Mouse (Mus musculus): Measurements from ENCODE around the gene Tmem54. TPM values are rescaled to one million over a fixed set of nuclear protein-coding genes. Genes with fewer than 3 reads are reported as not detected.

Tmem54 gene
- polyA plus RNA-seq, 1 experiment from 2014 or later = 45.9 TPM

DNA sequence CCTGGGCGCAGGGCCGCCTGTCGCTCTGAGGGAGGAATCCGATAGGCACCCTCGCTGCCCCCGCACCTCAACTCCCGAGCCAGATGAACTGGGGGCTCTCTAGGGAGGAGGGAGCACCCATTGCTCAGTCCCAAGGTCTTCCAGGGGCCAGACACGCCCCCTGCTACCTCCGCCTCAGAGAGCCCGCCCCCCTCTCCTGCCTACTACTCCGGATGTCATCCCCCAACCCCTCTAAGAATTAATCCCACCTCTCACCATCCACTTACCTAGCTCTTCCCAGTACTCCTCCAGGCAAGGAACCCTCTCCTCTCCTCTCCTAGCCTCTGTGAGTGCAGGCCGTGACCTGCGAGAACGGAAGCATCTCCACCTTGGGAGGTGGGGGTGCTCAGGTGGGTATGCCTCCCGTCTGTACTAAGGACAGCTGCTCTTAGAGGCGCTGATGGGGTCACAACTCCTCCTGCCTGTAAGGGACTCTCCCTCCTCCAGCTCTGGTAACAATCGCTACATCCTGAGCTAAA is 16.3 kb downstream of the Tmem54 start, which contains the start of gene Hpca:
Gene Hpca, minus strand, starts transcription at position 468 of the 518 bp plus-strand sequence.
- H3K9ac ChIP-seq (ENCODE audit: low read length) = no peak within 1 kb of the TSS
- peaks cover 13% of the 10 kb centered on the region; the same call in 1 of the 2 replicates for H3K4me1 ChIP-seq (replicated peaks; ENCODE audit: control insufficient read depth, insufficient read depth, low read length)
- H3K27me3 ChIP-seq (replicated peaks; ENCODE audit: control insufficient read depth, insufficient read depth, low read length) = peaks cover 41% of the 10 kb centered on the region
- H3K36me3 ChIP-seq (ENCODE audit: control insufficient read depth, insufficient read depth, low read length) = no peaks in the 10 kb centered on the region
- no peaks in the 10 kb centered on the region for H3K9me3 ChIP-seq (ENCODE audit: control insufficient read depth, low read length)
- WGBS = under 1% methylated on average over 17 of the region's 17 CpGs
- H3K4me3 ChIP-seq (ENCODE audit: low read depth, low read length) = peak within 1 kb of the TSS; percentile 23
- 0 out of 2 replicates have a peak, but pooled peaks have one; percentile 22 for ATAC-seq (replicated peaks; ENCODE audit: low FRiP score, low TSS enrichment, low read depth)
- no peak for DNase-seq (ENCODE audit: low spot score)
- no peak within 1 kb of the TSS for H3K27ac ChIP-seq (ENCODE audit: low read depth)
- peak within 1 kb of the TSS; percentile 55 for H3K4me2 ChIP-seq (ENCODE audit: low read length)

GRCm38 (mm10) chr4:129122107-129122506 is 16.8 kb downstream of the Tmem54 start:
- H3K36me3 ChIP-seq (ENCODE audit: control insufficient read depth, insufficient read depth, low read length) = no peaks in the 10 kb centered on the region
- no peaks in the 10 kb centered on the region for H3K9me3 ChIP-seq (ENCODE audit: control insufficient read depth, low read length)
- no peak overlapping the region for H3K4me3 ChIP-seq (ENCODE audit: low read depth, low read length)
- no peak for ATAC-seq (replicated peaks; ENCODE audit: low FRiP score, low TSS enrichment, low read depth)
- 22% methylated on average over 9 of the region's 9 CpGs for WGBS
- no peak overlapping the region for H3K4me2 ChIP-seq (ENCODE audit: low read length)
- H3K27ac ChIP-seq (ENCODE audit: low read depth) = no peak overlapping the region
- H3K9ac ChIP-seq (ENCODE audit: low read length) = no peak overlapping the region
- DNase-seq (ENCODE audit: low spot score) = no peak
- H3K27me3 ChIP-seq (replicated peaks; ENCODE audit: control insufficient read depth, insufficient read depth, low read length) = peaks cover 41% of the 10 kb centered on the region
- peaks cover 13% of the 10 kb centered on the region; the same call in 1 of the 2 replicates for H3K4me1 ChIP-seq (replicated peaks; ENCODE audit: control insufficient read depth, insufficient read depth, low read length)

GRCm38 (mm10) chr4:129122719-129123118 is 17.4 kb downstream of the Tmem54 start:
- Histone ChIP-seq H3K4me2 (ENCODE audit: low read length) (no peak overlapping the region), H3K9ac (ENCODE audit: low read length) (no peak overlapping the region), H3K4me1 (replicated peaks; ENCODE audit: control insufficient read depth, insufficient read depth, low read length) (peaks cover 13% of the 10 kb centered on the region; the same call in 1 of the 2 replicates), H3K4me3 (ENCODE audit: low read depth, low read length) (no peak overlapping the region), H3K27ac (ENCODE audit: low read depth) (no peak overlapping the region), H3K27me3 (replicated peaks; ENCODE audit: control insufficient read depth, insufficient read depth, low read length) (peaks cover 41% of the 10 kb centered on the region), H3K9me3 (ENCODE audit: control insufficient read depth, low read length) (no peaks in the 10 kb centered on the region), H3K36me3 (ENCODE audit: control insufficient read depth, insufficient read depth, low read length) (no peaks in the 10 kb centered on the region)
- DNase-seq (ENCODE audit: low spot score) = no peak
- ATAC-seq (replicated peaks; ENCODE audit: low FRiP score, low TSS enrichment, low read depth) = no peak
- WGBS = 21% methylated on average over 8 of the region's 8 CpGs

- no peak for DNase-seq (ENCODE audit: low spot score)
- H3K27me3 ChIP-seq (replicated peaks; ENCODE audit: control insufficient read depth, insufficient read depth, low read length) = peaks cover 33% of the 10 kb centered on the region
- no peak overlapping the region for H3K9ac ChIP-seq (ENCODE audit: low read length)
- H3K27ac ChIP-seq (ENCODE audit: low read depth) = no peak overlapping the region
- no peak overlapping the region for H3K4me3 ChIP-seq (ENCODE audit: low read depth, low read length)
- no peaks in the 10 kb centered on the region for H3K36me3 ChIP-seq (ENCODE audit: control insufficient read depth, insufficient read depth, low read length)
- WGBS = 3% methylated on average over 13 of the region's 13 CpGs
- H3K4me2 ChIP-seq (ENCODE audit: low read length) = peak overlapping the region; percentile 11; the same call in 1 of the 2 replicates
- ATAC-seq (replicated peaks; ENCODE audit: low FRiP score, low TSS enrichment, low read depth) = no peak
- H3K4me1 ChIP-seq (replicated peaks; ENCODE audit: control insufficient read depth, insufficient read depth, low read length) = peaks cover 17% of the 10 kb centered on the region; the same call in 1 of the 2 replicates
- H3K9me3 ChIP-seq (ENCODE audit: control insufficient read depth, low read length) = no peaks in the 10 kb centered on the region
Measured at GRCm38 (mm10) chr4:129124652-129125146, 19.4 kb downstream of the Tmem54 start.

GRCm38 (mm10) chr4:129125736-129126451 is 20.5 kb downstream of the Tmem54 start:
- no peak overlapping the region for H3K27ac ChIP-seq (ENCODE audit: low read depth)

DNA sequence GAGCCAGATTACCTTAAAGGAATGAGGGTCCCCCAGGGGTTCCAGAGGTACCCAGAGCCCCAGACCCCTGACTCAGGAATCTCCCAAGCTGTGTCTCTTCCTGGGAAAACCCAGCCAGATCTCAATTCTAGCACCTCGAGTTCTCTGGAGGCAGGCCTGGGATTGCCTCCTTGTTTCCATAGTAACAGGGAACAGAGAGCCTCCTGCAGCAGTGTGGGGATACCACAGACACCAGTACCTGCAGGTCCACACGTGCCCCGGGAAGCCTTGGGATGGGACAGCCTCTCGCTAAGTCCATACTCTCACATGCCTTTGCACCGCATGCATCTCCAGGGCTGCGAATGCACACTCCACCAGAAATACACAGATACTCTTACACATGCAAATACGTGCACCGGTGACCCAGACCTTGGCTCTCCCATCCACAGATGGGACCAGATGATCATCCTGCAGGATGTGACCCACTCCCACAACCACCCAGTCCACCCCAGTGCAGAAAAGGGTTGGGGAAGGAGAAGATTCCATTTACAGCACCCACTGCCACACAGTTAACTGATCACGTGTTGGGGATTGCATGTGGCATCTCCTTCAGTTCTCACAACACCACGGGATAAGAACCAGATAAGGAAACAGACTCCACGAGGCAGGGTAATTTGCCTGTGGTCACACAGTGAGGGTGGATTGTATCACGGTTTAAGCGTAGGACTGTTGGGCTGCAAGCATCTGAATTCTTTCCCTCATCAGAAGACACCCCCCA is 23.4 kb downstream of the Tmem54 start:
- DNase-seq (ENCODE audit: low spot score) (no peak), ATAC-seq (replicated peaks; ENCODE audit: low FRiP score, low TSS enrichment, low read depth) (no peak)
- Histone ChIP-seq H3K9me3 (ENCODE audit: control insufficient read depth, low read length) (no peaks in the 10 kb centered on the region), H3K4me2 (ENCODE audit: low read length) (no peak overlapping the region), H3K36me3 (ENCODE audit: control insufficient read depth, insufficient read depth, low read length) (no peaks in the 10 kb centered on the region), H3K4me1 (replicated peaks; ENCODE audit: control insufficient read depth, insufficient read depth, low read length) (peaks cover 19% of the 10 kb centered on the region; the same call in 1 of the 2 replicates), H3K27ac (ENCODE audit: low read depth) (no peak overlapping the region), H3K27me3 (replicated peaks; ENCODE audit: control insufficient read depth, insufficient read depth, low read length) (peaks cover 7% of the 10 kb centered on the region; the same call in 1 of the 2 replicates), H3K9ac (ENCODE audit: low read length) (no peak overlapping the region), H3K4me3 (ENCODE audit: low read depth, low read length) (no peak overlapping the region)
- WGBS = 64% methylated on average over 13 of the region's 13 CpGs

More at GRCm38 (mm10) chr4:129125736-129126451, 20.5 kb downstream of the Tmem54 start:
- Histone ChIP-seq H3K9ac (ENCODE audit: low read length) (no peak overlapping the region), H3K4me1 (replicated peaks; ENCODE audit: control insufficient read depth, insufficient read depth, low read length) (peaks cover 23% of the 10 kb centered on the region; the same call in 1 of the 2 replicates), H3K4me3 (ENCODE audit: low read depth, low read length) (no peak overlapping the region), H3K27me3 (replicated peaks; ENCODE audit: control insufficient read depth, insufficient read depth, low read length) (peaks cover 26% of the 10 kb centered on the region), H3K36me3 (ENCODE audit: control insufficient read depth, insufficient read depth, low read length) (no peaks in the 10 kb centered on the region), H3K4me2 (ENCODE audit: low read length) (peak overlapping the region; percentile 25), H3K9me3 (ENCODE audit: control insufficient read depth, low read length) (no peaks in the 10 kb centered on the region)
- no peak for DNase-seq (ENCODE audit: low spot score)
- 12% methylated on average over 19 of the region's 19 CpGs for WGBS
- no peak for ATAC-seq (replicated peaks; ENCODE audit: low FRiP score, low TSS enrichment, low read depth)

- Histone ChIP-seq H3K4me1 (replicated peaks; ENCODE audit: control insufficient read depth, insufficient read depth, low read length) (peaks cover 19% of the 10 kb centered on the region; the same call in 1 of the 2 replicates), H3K9ac (ENCODE audit: low read length) (no peak overlapping the region), H3K4me3 (ENCODE audit: low read depth, low read length) (no peak overlapping the region), H3K4me2 (ENCODE audit: low read length) (no peak overlapping the region), H3K9me3 (ENCODE audit: control insufficient read depth, low read length) (no peaks in the 10 kb centered on the region), H3K36me3 (ENCODE audit: control insufficient read depth, insufficient read depth, low read length) (no peaks in the 10 kb centered on the region), H3K27ac (ENCODE audit: low read depth) (no peak overlapping the region), H3K27me3 (replicated peaks; ENCODE audit: control insufficient read depth, insufficient read depth, low read length) (peaks cover 6% of the 10 kb centered on the region; the same call in 1 of the 2 replicates)
- 45% methylated on average over 9 of the region's 9 CpGs for WGBS
- DNase-seq (ENCODE audit: low spot score) (no peak), ATAC-seq (replicated peaks; ENCODE audit: low FRiP score, low TSS enrichment, low read depth) (no peak)
Measured at GRCm38 (mm10) chr4:129129387-129129786, 24.0 kb downstream of the Tmem54 start.

DNA sequence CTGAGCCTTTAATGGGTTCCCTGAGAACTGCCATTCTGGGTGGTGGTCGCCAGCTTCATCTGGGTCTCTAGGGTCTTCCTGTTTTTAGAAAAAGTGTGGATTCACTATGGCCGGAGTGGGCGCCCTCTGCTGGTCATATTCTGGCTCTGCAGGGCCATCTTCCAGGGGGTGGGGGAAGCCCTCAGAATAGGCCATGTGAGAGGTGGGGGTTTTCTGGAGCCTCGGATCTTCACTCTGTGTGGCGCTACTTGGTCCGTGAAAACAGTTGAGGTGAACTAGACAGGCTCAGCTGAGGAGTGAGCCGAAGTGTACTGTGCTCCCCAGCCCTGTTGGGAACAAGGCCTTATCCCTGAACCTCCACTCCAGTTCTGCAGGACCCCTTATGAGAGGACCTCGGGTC is 24.8 kb downstream of the Tmem54 start:
- Histone ChIP-seq H3K4me3 (ENCODE audit: low read depth, low read length) (0 out of 2 replicates have a peak overlapping the region, but pooled peaks have one; percentile 29), H3K9ac (ENCODE audit: low read length) (0 out of 2 replicates have a peak overlapping the region, but pooled peaks have one; percentile 29), H3K4me2 (ENCODE audit: low read length) (peak overlapping the region; percentile 49), H3K36me3 (ENCODE audit: control insufficient read depth, insufficient read depth, low read length) (no peaks in the 10 kb centered on the region), H3K9me3 (ENCODE audit: control insufficient read depth, low read length) (no peaks in the 10 kb centered on the region), H3K4me1 (replicated peaks; ENCODE audit: control insufficient read depth, insufficient read depth, low read length) (peaks cover 16% of the 10 kb centered on the region; the same call in 1 of the 2 replicates), H3K27me3 (replicated peaks; ENCODE audit: control insufficient read depth, insufficient read depth, low read length) (peaks cover under 1% of the 10 kb centered on the region; the same call in 1 of the 2 replicates), H3K27ac (ENCODE audit: low read depth) (peak overlapping the region; percentile 57)
- ATAC-seq (replicated peaks; ENCODE audit: low FRiP score, low TSS enrichment, low read depth) = peak; percentile 38
- WGBS = 7% methylated on average over 8 of the region's 8 CpGs
- DNase-seq (ENCODE audit: low spot score) = peak; percentile 87

Data from intestine, embryonic 14.5 days (tissue).